In the genomic region with DNA sequence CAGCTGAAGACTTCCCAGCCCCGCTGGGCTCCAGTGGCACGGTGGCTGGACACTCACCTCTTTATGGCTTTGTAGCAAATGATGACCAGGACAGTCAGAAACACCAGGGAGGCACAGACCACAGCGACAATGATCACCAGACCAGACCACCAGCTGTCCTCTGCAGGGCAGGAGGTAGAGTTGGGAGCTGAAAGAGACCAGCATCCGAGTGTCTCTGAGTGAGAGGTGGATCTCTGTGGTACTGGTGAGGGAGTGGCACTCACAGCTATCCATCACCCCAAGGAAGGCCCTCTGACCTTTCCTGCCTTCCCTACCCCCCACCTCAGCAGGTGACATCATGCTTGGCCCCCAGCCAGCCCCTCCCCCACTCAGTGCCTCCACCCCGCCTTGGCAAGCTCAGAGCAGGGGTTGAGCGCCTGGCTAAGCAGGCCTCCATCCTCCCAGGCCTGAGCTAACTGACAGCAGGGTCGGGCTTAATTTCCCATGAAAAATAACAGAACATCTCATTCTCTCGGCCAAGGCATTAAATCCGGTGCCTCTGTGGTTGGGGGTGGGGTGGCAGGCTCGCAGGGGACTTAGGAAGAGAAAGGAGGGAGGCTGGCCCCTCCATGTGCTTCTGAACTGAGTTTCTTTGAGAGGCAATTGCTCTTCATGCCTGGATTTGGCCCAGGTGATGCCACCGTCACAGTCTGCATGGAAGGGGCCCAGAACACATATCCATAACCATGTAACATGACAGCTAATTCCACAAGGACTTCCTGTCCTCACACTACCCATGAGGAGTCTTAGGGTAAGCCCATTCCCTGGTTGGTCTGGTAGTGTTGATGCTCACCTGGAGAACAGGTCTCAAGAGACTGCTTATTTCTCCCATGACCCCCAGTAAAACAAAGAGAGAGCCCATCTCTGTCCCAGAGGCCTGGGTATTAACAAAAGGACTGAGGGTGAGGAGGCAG, we compare ENCODE assay signal across 8 mouse cellular contexts. TPM values are rescaled to one million over a fixed set of nuclear protein-coding genes. Genes with fewer than 3 reads are reported as not detected.
A peak's percentile ranks its signal among the peaks of the same experiment; 100 is the strongest.
DNase-seq lines count a peak whose midpoint lies in the region; ATAC-seq and TF ChIP-seq lines count a peak whose summit lies in the region.

No protein-coding gene starts in this region.

- no peaks in the 10 kb centered on the region for H3K27me3 ChIP-seq in hindbrain, embryonic 15.5 days
- H3K27me3 ChIP-seq in stomach, postnatal 0 days (ENCODE audit: control insufficient read depth, insufficient read depth, low read length) = no peaks in the 10 kb centered on the region

- no peak overlapping the region for H3K4me3 ChIP-seq in hindbrain, embryonic 15.5 days
- H3K4me3 ChIP-seq in stomach, postnatal 0 days (ENCODE audit: low read depth, low read length) = no peak overlapping the region

- H3K9ac ChIP-seq in hindbrain, embryonic 15.5 days = no peak overlapping the region
- no peak overlapping the region for H3K9ac ChIP-seq in stomach, postnatal 0 days (ENCODE audit: low read length)

- H3K4me2 ChIP-seq in hindbrain, embryonic 15.5 days = no peak overlapping the region
- H3K4me2 ChIP-seq in stomach, postnatal 0 days (replicated peaks; ENCODE audit: low read depth) = no peak overlapping the region

- H3K9me3 ChIP-seq in hindbrain, embryonic 15.5 days = no peaks in the 10 kb centered on the region
- no peaks in the 10 kb centered on the region for H3K9me3 ChIP-seq in stomach, postnatal 0 days (ENCODE audit: control insufficient read depth, low read length)

- 19% methylated on average over 11 of the region's 11 CpGs for WGBS in hindbrain, embryonic 15.5 days
- 29% methylated on average over 11 of the region's 11 CpGs for WGBS in stomach, postnatal 0 days

- no peaks in the 10 kb centered on the region for H3K36me3 ChIP-seq in hindbrain, embryonic 15.5 days
- H3K36me3 ChIP-seq in stomach, postnatal 0 days (ENCODE audit: control insufficient read depth, insufficient read depth, low read length) = no peaks in the 10 kb centered on the region

- TF ChIP-seq CTCF in stomach, postnatal 0 days (IDR thresholded peaks at IDR 0.05; ENCODE audit: low read depth) = no peak

- peak; percentile 28 for ATAC-seq in hindbrain, embryonic 15.5 days (ENCODE audit: low FRiP score, low read depth)
- ATAC-seq in stomach, postnatal 0 days (ENCODE audit: low FRiP score, low TSS enrichment) = peak; percentile 51; the same call in 1 of the 2 replicates
- no peak for ATAC-seq in erythroblast, adult 5-6 weeks (replicated peaks; ENCODE audit: low FRiP score, poor library complexity, severe bottlenecking)

- DNase-seq in ovary, postnatal 14 days (ENCODE audit: low spot score) = peak; percentile 41
- DNase-seq in ovary, adult 18-20 months (ENCODE audit: low spot score) = no peak
- peak; percentile 47 for DNase-seq in embryo, embryonic 10.5 days (ENCODE audit: low spot score)
- DNase-seq in liver = peak; percentile 21
- peak; percentile 49 for DNase-seq in stomach, postnatal 0 days (ENCODE audit: low spot score)
- no peak for DNase-seq in right cerebral cortex, postnatal 10 days (ENCODE audit: low spot score in 2 of 2)

- H3K27ac ChIP-seq in hindbrain, embryonic 15.5 days (replicated peaks) = peak overlapping the region; percentile 70
- no peak overlapping the region for H3K27ac ChIP-seq in stomach, postnatal 0 days (replicated peaks)

- no peak for TF ChIP-seq EP300 in stomach, postnatal 0 days (optimal IDR thresholded peaks at IDR 0.05)

- peaks cover 19% of the 10 kb centered on the region for H3K4me1 ChIP-seq in hindbrain, embryonic 15.5 days (replicated peaks)
- H3K4me1 ChIP-seq in stomach, postnatal 0 days (replicated peaks; ENCODE audit: control insufficient read depth, insufficient read depth) = no peaks in the 10 kb centered on the region

RNA-seq across cellular contexts. Expression of a gene that starts 39.1 kb away (rescaled TPM):
- polyA plus RNA-seq in hindbrain, embryonic 15.5 days (2015; fragmentation: Nextera tagmentation; extraction: Ambion mirVana) = 1.4 and 3.3 TPM in 2 replicates
- polyA plus RNA-seq in stomach, postnatal 0 days (2015; fragmentation: Nextera tagmentation; extraction: Ambion mirVana) = 1.5 and 2.0 TPM in 2 replicates
- not detected in 2 replicates for total RNA-seq in erythroblast, adult 5-6 weeks (2015; ENCODE audit: low replicate concordance)
- not detected in 2 replicates for total RNA-seq in erythroblast, adult 5-6 weeks (2017; ENCODE audit: low replicate concordance)

Comparison
In these comparisons a context has a peak if more than half of its experiments do, and no peak if none do; other contexts are left out.
1. DNase-seq: peak in ovary, postnatal 14 days (single experiment), embryo, embryonic 10.5 days (single experiment), liver (single experiment) and stomach, postnatal 0 days (single experiment); none in ovary, adult 18-20 months (single experiment) and right cerebral cortex, postnatal 10 days (0 of 2).